Mouse (Mus musculus) regulatory T cell (primary cell): ENCODE results near the gene Hspb1.

Experiments used
- in situ Hi-C: fragments of 300-600 bp; cut with MboI, MseI; formaldehyde crosslinking; loops from one replicate; pipeline ENCODE4 v1.15.1; 2025; ENCODE audit warnings: high pct_unique_total_duplicates

The Hspb1 gene

DNA sequence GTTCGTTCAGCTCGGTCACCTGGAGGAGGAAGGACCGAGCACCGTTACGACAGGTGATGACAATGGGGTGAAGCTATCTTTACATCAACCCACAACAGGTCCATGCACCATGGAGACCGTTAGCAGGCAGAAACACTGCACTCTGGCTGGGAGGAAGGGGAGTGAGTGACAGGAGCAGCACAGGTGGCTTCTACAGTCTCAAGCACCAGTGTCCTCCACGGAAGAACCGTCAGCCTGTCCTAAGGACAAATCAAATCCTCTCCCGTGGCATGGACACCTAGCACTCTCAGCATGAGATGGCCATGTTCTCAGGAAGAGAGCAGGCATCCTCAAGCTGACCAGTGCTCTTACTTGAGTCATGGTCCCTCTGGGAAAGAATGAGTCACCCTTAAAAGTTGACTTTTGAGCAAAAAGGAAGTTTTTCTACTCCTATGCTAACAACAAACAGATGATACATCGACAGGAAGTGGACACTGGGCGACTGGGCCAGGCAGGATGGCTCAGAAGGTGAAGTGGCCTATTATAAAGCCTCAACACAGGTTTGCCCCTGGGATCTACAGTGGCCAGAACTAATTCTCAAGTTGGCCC is 24.0 kb downstream of the Hspb1 start:
- in situ Hi-C loops, result no loop called here

DNA sequence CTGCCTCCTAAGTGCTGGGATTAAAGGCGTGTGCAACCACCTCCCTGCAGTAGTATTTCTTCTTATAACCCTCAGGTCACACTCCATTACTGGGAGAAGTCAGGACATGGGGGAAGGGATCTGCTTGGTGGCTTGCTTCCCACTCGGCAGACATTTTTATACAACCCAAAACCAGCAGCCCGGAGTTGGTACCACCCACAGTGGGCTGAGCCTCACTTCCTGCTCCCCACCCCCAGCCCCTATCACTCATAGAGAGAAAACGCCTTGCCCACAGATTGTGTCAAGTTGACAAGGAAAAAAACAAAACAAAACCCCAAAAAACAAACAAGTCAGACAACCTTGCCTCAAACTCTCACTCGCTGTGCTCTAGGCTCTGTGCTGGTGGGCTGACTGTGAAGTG is 25.5 kb downstream of the Hspb1 start:
- in situ Hi-C loops, result no loop called here

DNA sequence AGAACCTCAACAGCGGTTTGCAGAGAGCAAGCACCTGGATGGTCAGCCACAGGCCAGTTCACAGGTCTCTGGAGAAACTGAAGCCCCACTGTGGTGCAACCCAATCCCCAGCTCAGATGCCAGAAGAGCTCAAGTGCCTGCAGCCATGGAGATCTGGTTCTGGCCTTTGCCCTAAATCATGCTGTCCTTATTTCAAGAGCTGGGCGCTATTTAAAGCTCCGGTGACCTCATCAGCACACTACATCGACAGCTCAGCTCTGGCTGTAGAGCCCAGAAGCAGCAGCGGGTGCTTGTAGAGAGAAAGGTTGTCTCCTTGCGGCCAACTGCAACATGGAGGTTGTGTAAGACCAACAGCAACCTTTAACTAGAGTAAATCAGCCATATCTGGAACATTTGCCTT is 26.4 kb downstream of the Hspb1 start:
- in situ Hi-C loops, result no loop called here

DNA sequence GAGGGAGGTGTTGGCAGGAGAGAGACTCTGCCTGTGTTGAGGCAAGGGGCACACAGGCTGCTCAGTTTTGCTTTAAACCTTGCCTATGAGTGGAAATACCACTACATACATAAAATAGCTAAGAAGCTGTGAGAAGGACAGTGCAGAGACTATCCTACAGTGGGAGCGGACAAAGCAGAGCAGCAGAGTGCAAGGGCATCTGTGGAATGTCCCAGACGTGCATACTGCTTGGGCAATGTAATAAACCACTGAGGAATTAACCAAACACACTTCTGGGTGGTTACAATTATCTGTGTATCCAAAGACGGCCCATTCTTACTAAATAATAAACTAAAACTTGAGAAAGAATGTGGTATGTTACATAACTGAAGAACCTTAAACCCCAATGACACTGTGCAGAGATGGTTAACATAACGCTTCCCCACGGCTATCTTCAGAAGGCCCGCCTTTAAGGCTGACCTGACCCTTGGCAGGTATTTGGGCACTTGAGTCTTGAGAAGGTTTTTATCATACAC is 28.4 kb downstream of the Hspb1 start:
- in situ Hi-C loops, result no loop called here

DNA sequence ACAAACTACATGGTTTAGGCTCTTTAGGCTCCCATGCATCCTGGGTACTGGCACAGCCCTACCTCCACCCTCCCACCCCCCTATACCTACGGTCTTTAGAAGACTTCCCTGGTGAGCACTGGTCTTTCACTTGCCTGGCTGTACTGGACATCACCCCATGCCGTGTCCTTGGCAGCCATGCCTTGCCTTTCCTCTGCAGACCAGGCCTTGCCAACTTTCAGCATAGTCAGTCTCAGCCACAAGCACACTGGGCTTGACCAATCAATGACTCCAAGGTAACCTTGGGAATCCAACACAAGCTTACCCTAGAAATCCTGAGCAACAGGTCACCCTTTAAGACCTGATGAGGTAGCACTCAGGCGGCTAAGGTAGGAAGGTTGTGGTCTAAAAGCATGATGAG is 28.9 kb downstream of the Hspb1 start:
- in situ Hi-C loops, result no loop called here

DNA sequence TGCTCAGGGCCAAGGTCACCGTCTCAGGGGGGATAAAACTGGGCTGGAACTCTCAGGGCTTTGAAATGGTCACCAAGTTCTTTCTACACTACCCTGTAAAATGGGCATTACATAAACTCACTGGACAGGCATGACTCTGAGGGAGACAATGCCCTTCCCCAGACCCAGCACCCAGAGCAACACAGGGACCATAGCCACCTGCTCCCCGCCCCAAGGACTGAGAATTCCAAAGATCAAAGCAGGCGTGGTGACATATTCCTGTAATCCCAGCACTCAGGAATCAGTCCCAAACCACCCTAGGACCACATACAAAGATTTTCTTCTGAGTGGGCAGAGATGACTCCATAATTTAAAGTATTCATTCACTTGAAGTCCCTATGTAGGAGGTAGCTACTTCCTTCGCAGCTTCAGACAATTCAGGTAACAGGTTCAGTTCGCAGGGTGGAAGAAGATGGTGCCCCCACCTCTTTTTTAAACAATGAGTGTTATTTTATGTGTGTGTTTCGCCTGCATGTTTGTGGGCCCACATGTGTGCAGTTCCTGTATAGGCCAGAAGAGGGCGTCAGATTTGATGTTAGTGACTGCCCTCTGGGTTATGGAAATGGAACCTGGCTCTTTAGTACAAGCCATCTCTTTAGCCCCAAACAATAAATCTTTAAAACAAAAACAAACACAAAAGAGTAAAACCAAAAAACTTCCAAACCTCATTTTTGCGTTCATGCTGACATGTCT is 29.8 kb downstream of the Hspb1 start:
- in situ Hi-C loops, result no loop called here

DNA sequence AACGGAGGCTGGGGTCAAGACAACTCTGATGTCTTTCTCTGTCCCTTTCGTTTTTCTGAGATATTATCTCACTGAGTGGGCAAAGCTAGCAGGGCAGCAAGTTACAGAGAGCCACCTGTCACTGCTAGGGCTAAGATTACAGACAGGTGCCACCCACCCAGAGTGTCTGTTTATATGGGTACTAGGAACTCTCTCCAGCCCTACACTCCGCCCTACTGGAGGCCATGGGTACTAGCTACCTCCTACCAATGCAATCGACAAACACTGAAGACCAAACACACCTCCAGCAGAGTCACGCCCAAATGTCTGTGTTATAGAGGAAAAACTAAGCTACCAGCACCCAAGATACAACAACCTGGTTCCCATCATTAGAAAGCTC is 30.3 kb downstream of the Hspb1 start:
- in situ Hi-C loops, result no loop called here

DNA sequence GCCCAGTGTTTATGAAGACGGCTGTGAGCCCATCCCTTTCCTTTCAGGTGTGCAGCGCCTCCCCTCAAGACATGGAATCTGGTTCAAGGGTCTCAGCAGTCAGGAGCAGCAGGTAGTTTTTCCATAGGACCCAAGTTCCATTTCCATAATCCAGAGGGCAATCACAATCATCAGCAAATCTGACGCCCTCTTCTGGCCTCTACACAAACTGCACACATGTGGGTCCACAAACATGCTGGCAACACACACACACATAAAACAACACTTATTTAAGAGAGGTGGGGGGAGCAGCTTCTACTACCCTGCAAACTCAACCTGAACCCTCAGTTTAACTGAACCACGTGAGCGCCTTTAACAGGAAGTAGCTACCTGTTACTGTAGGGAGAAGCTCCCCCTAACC is 30.9 kb downstream of the Hspb1 start:
- in situ Hi-C loops, result no loop called here

DNA sequence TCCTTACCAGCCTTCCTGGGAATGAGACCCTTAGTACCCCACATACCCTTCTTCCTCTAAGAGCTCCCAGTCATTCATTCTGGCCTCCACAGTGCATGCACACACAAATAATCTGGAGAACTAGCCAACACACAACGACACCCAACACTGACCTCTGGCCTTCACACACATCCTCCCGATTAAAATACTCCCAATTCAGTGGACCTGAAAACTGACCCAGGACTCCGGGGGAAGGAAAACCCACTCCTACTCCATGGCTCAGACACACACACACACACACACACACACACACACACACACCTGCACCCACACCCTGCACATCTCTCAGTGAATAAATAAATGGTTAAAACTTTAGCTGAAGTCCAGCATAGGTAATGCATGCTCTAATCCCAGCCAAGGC is 32.2 kb downstream of the Hspb1 start:
- in situ Hi-C loops, result no loop called here

DNA sequence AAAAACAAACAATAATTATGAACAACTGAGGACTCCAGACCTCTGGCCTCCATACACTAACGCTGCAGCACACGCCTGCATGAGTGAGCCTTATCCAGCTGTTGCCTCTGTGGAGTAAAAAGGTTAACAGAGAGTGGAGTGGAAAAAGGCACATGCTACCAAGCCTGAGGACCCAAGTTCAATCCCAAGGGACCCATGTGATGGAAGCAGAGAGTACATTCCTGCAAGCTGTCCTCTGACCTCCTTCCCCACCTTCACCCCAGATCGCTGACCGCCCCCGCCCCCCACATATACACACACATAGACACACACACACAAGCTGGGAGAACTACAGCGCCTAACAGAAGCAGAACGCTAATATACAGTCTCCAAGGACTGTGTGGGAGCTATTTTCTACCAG is 36.2 kb downstream of the Hspb1 start:
- in situ Hi-C loops, result no loop called here

DNA sequence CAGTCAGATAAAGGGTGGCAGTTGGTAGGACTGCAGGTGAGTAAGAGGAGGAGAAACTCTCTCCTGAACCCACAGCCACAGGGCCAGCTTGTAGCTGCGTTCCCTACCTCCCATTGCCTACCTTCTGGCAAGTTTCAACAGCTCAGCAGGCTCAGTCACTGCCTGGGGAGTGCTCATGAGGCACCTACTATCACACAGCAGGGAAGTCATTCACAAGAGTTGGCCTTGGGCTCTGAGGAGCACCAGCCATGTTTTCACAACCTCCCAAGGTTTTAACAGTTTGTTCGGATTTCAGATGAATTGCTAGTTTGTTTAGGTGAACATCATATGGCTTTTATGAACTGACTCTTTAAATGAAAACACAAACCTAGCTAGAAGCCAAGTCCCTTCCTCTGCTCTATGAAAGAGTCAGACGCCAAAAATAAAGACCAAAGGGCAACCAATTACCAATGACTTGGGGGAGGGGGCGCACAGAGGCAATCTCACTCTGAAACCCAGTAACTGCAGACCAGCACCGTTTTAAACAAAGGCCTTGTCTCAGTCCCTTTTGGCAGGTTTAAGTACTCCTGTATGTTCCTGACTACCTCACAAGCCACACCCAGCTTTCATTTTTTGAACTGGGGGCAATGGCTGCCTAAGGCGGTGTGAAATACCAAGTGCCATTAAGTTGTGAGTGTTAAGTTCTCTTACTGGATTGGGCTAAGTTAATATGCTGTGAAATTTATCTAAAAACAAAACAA is 42.1 kb downstream of the Hspb1 start:
- in situ Hi-C loops, result no loop called here

DNA sequence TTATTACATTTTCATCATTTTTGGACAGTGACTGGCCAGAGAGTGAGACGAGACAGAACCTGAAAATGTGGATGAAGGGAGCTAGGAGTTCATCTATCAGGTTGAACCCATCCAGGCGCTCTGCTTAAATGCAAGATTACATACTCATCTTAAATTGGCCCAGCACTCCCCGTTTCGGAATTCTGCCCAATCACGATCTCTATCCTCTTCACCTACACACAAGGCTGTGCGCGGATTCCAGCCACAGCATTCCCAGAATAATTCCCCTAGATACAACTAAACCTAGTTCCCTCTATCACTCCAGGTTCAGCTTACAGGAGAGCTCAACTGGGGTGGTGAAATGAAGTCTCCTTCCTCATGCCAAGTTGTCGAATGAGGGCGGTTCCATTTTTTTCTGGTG is 43.8 kb downstream of the Hspb1 start:
- in situ Hi-C loops, result no loop called here

DNA sequence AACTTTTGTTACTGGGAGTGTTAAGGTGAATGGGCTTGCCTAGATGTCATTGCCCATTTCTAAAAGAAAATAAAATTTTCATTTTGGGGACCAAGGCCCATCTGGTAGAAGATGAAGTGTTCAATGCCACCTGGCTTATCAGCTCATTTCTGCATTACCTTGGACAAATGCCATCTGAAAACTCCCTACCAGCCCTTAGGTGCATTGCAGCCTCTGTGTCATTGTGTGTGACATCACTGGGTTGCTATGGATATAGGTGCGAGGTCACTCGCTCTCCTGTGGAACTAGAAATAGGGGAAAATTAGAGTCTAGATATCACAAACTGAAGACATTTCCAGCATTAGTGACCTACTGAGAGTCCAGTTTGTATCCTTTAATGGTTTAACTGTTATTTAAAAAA is 44.6 kb downstream of the Hspb1 start:
- in situ Hi-C loops, result no loop called here

DNA sequence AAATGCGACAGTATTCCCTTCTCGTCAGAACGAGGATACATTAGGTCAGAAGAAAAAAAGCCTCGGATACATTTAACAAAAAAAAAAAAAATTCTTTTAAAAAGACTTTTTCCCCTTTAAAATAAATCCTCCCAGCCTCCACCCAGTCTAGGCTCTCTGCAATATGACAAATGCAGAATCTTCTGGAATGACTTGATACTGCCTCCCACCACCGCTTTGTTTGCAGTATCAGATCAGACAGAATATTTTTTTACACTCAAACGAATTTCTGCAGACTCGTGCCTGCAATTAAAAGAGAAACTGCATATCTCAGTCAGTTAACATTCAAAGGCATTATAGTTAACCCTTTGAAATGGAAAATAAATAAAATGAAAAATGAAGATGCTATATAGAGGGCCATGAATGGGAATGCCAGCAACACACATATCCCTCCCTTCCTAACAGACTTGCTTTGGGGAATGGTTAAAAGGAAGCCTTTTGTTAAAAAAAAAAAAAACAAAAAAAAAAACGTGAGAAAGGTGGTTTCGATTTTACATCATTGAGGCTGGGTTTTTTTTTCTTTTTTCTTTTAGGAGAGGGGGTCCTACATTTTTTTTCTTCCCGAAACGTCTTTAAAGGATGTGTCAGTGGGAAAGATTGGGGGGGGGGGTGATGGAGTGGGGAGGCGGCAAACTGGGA is 45.6 kb downstream of the Hspb1 start:
- in situ Hi-C loops, result no loop called here

DNA sequence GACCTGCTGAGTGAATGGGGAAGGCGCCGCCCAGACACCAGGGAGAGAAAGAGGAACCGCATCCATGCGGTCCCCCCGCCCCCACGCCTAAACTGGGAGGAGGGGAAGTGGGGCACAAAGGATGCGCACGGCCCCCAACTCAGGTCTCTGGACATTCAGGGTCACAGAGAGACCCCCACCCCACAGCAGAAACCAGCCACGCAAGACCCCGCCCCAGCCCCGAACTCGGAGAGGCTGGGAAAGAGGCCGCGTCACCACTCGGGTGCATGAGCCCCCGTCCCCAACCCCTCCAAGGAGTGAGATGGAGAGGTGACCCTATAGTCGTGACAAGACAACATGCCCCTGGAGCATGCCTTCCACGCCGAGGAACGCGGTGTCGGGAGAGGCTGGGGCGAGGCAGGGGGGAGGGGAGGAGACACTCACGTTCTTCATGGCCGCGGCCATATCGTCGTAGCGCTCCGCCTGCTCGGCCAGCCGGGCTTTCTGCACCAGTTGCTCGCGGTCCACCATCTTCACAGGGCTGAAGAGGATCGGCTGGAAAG is 46.3 kb downstream of the Hspb1 start:
- in situ Hi-C loops, result no loop called here

DNA sequence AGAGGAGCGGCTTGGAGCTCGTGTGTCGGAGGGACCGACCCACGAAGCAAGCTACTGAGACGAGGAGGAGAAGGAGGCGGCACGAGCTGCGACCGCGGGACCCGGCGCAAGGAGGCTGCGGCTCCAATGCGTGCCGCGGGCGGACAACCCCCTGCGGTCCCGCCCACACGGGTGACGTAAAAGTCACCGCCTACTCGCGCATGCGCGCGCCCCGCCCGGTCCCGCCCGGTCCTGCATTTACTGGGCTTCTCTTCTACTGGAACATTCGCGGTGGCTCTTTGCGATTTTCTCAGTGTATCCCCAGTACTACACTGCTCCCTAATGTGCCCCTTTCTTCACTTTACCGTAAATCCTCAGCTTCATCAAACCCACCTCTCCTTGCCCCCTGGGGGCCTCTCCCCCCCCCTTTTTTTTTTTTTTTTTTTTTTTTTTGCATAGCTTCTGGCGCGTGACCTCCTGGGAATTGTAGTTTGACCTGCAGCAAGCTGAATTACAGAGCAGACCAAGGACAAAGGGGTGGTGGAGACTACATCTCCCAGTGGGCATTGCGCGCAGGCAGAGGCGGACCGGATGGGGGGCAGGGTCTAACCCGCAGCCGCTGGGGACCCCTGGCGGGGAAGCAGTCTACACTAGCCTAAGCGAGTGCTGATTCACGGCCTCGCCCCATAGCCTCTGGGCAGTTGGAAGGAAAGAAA is 46.9 kb downstream of the Hspb1 start, which contains the start of gene Ywhag:
Gene Ywhag, minus strand, starts transcription at position 136 of the 695 bp plus-strand sequence.
- in situ Hi-C loops, result no loop called here

DNA sequence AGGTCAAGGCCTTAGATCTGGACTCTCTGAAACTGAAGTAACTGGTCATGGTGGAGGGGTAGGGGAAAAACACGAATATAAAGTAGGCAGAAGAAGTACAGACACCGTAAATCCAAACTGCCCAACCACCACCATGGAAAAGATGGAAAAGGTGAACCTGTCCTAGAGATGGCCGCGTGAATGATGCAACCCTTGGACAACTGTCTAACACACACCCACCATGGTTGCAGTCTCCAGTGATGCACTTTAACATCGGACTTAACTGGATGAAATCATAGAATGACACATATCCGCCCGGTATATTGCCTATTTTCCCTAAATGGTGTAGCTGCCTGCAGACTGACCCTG is 47.4 kb downstream of the Hspb1 start:
- in situ Hi-C loops, result no loop called here

DNA sequence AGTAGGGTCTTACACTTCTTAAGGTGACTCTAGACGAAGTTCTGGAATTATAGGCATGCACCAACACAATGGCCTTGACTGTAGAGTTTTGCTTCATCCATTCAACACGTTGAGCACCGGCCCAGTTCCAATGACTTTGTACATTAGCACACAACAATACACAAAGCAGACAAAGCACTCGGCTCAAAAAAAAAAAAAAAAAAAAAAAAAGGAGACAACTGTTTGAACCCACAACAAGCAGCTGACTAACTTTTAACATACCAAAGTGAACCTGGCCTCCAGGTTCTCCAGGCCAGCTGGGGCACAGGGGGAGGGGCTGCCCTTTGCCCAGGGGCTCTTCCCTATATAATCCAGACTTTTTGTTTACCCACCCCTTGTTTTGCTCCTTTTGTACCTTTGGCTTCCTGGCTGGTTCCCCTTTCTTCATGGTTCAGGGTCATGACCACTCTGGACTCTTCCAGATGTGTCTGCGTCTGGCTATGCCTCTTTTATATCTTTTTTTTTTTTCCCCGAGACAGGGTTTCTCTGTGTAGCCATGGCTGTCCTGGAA is 48.0 kb downstream of the Hspb1 start:
- in situ Hi-C loops, result no loop called here
